9 mouse cellular contexts compared by ENCODE assay signal in genomic region chr9:44490086-44490967, GRCm38 (mm10). TPM values are rescaled to one million over a fixed set of nuclear protein-coding genes. Genes with fewer than 3 reads are reported as not detected.
DNase-seq lines count a peak whose midpoint lies in the region; ATAC-seq and TF ChIP-seq lines count a peak whose summit lies in the region.
"Had no signal": no experiment of that assay in that cellular context is flagged by ENCODE, and none has a peak within 500 bp of the region (broad histone marks: within the 10 kb centered on the region; RNA-seq: fewer than 3 reads in every experiment).

No protein-coding gene starts in this region.

- no peak for ATAC-seq in hindbrain, postnatal 0 days
- ATAC-seq in liver, embryonic 11.5 days (replicated peaks; ENCODE audit: low FRiP score), result no peak; the same call in 1 of the 2 replicates
- ATAC-seq in neural tube, embryonic 15.5 days (ENCODE audit: low FRiP score), result no peak

- H3K27ac ChIP-seq in forebrain, embryonic 10.5 days, result peak overlapping the region; percentile 86
- H3K27ac ChIP-seq in hindbrain, postnatal 0 days, result peak overlapping the region; percentile 85
- peak overlapping the region; percentile 90 for H3K27ac ChIP-seq in liver, embryonic 11.5 days (ENCODE audit: low read depth, low read length)
- H3K27ac ChIP-seq in neural tube, embryonic 15.5 days (replicated peaks), result peak overlapping the region; percentile 78

- peak overlapping the region; percentile 88 for H3K4me2 ChIP-seq in hindbrain, postnatal 0 days (ENCODE audit: low read depth, low read length)
- H3K4me2 ChIP-seq in liver, embryonic 11.5 days, result peak overlapping the region; percentile 84
- peak overlapping the region; percentile 98 for H3K4me2 ChIP-seq in neural tube, embryonic 15.5 days

- H3K4me3 ChIP-seq in E14TG2a.4 (replicated peaks; ENCODE audit: low read length), result peak overlapping the region; percentile 37
- H3K4me3 ChIP-seq in forebrain, embryonic 10.5 days, result peak overlapping the region; percentile 98
- H3K4me3 ChIP-seq in hindbrain, postnatal 0 days (ENCODE audit: low read length), result peak overlapping the region; percentile 1; the same call in 1 of the 2 replicates
- H3K4me3 ChIP-seq in liver, embryonic 11.5 days (ENCODE audit: low read depth, low read length), result peak overlapping the region; percentile 33; the same call in 1 of the 2 replicates
- H3K4me3 ChIP-seq in neural tube, embryonic 15.5 days (replicated peaks), result peak overlapping the region; percentile 7; the same call in 1 of the 2 replicates
- H3K4me3 ChIP-seq: megakaryocyte, embryonic 14.5 days had no signal

- no peak for TF ChIP-seq CTCF in E14TG2a.4 (conservative IDR thresholded peaks at IDR 0.05; ENCODE audit: low read length)
- TF ChIP-seq CTCF in hindbrain, postnatal 0 days (IDR thresholded peaks at IDR 0.05; ENCODE audit: low read depth), result no peak

- 5% methylated on average over 17 of the region's 17 CpGs for WGBS in forebrain, embryonic 10.5 days
- WGBS in hindbrain, postnatal 0 days, result 18% methylated on average over 17 of the region's 17 CpGs
- 27% methylated on average over 17 of the region's 17 CpGs for WGBS in liver, embryonic 11.5 days
- 32% methylated on average over 17 of the region's 17 CpGs for WGBS in neural tube, embryonic 15.5 days

- peak; percentile 61 for DNase-seq in NIH3T3 (ENCODE audit: low read depth)
- DNase-seq in forebrain, embryonic 10.5 days (ENCODE audit: extremely low spot score, low spot score), result no peak
- DNase-seq in hindbrain, postnatal 0 days (ENCODE audit: low spot score), result peak; percentile 47
- DNase-seq in liver, embryonic 11.5 days (ENCODE audit: low spot score), result no peak
- no peak for DNase-seq in thymus, postnatal 25 days
- DNase-seq in thymus, postnatal 10 days (ENCODE audit: low spot score in 2 of 2), result no peak

- peaks cover 99% of the 10 kb centered on the region for H3K4me1 ChIP-seq in E14TG2a.4 (replicated peaks; ENCODE audit: low read depth, low read length)
- peaks cover 100% of the 10 kb centered on the region for H3K4me1 ChIP-seq in forebrain, embryonic 10.5 days
- H3K4me1 ChIP-seq in hindbrain, postnatal 0 days (ENCODE audit: insufficient read depth, low read length), result peaks cover 70% of the 10 kb centered on the region
- H3K4me1 ChIP-seq in liver, embryonic 11.5 days (replicated peaks; ENCODE audit: control insufficient read depth, insufficient read depth, low read length), result peaks cover 85% of the 10 kb centered on the region
- peaks cover 94% of the 10 kb centered on the region for H3K4me1 ChIP-seq in neural tube, embryonic 15.5 days

- H3K36me3 ChIP-seq in E14TG2a.4 (ENCODE audit: insufficient read depth, low read length), result no peaks in the 10 kb centered on the region
- H3K36me3 ChIP-seq in forebrain, embryonic 10.5 days (replicated peaks), result peaks cover 13% of the 10 kb centered on the region
- no peaks in the 10 kb centered on the region for H3K36me3 ChIP-seq in hindbrain, postnatal 0 days (ENCODE audit: insufficient read depth, low read length)
- H3K36me3 ChIP-seq in liver, embryonic 11.5 days (ENCODE audit: control insufficient read depth, insufficient read depth, low read length), result no peaks in the 10 kb centered on the region
- H3K36me3 ChIP-seq in neural tube, embryonic 15.5 days, result no peaks in the 10 kb centered on the region

- no peaks in the 10 kb centered on the region for H3K9me3 ChIP-seq in E14TG2a.4 (ENCODE audit: low read length)
- H3K9me3 ChIP-seq in forebrain, embryonic 10.5 days, result no peaks in the 10 kb centered on the region
- no peaks in the 10 kb centered on the region for H3K9me3 ChIP-seq in hindbrain, postnatal 0 days (ENCODE audit: low read length)
- H3K9me3 ChIP-seq in liver, embryonic 11.5 days (ENCODE audit: control insufficient read depth, low read length), result no peaks in the 10 kb centered on the region
- no peaks in the 10 kb centered on the region for H3K9me3 ChIP-seq in neural tube, embryonic 15.5 days (replicated peaks)
- H3K9me3 ChIP-seq: megakaryocyte, embryonic 14.5 days had no signal

- H3K9ac ChIP-seq in hindbrain, postnatal 0 days (replicated peaks; ENCODE audit: low read length), result peak overlapping the region; percentile 21; the same call in 1 of the 2 replicates
- H3K9ac ChIP-seq in liver, embryonic 11.5 days (ENCODE audit: low read depth, low read length), result peak overlapping the region; percentile 38; the same call in 1 of the 2 replicates
- H3K9ac ChIP-seq in neural tube, embryonic 15.5 days (replicated peaks), result 0 out of 2 replicates have a peak overlapping the region, but pooled peaks have one; percentile 24

- peaks cover 29% of the 10 kb centered on the region for H3K27me3 ChIP-seq in E14TG2a.4 (ENCODE audit: insufficient read depth, low read length)
- H3K27me3 ChIP-seq in forebrain, embryonic 10.5 days (ENCODE audit: poor library complexity, severe bottlenecking), result no peaks in the 10 kb centered on the region
- no peaks in the 10 kb centered on the region for H3K27me3 ChIP-seq in hindbrain, postnatal 0 days (ENCODE audit: insufficient read depth, low read length)
- no peaks in the 10 kb centered on the region for H3K27me3 ChIP-seq in liver, embryonic 11.5 days (replicated peaks; ENCODE audit: control insufficient read depth, insufficient read depth, low read length)
- no peaks in the 10 kb centered on the region for H3K27me3 ChIP-seq in neural tube, embryonic 15.5 days (replicated peaks)

RNA-seq across cellular contexts. Expression of gene Bcl9l, which starts 7.7 kb away (rescaled TPM):
- 3.9 and 5.0 TPM in 2 replicates for polyA plus RNA-seq in forebrain, embryonic 10.5 days (2016; fragmentation: Nextera tagmentation; extraction: Ambion mirVana)
- 32.7 and 44.5 TPM in 2 replicates for total RNA-seq in hindbrain, postnatal 0 days (2014; rRNA removed)
- 7.8 and 8.4 TPM in 2 replicates for polyA plus RNA-seq in hindbrain, postnatal 0 days (2015; fragmentation: Nextera tagmentation; extraction: Ambion mirVana)
- 4.1 and 5.0 TPM in 2 replicates for polyA plus RNA-seq in liver, embryonic 11.5 days (2014; fragmentation: Nextera tagmentation; extraction: Ambion mirVana)
- polyA plus RNA-seq in neural tube, embryonic 15.5 days (2015; fragmentation: Nextera tagmentation; extraction: Ambion mirVana), result 9.7 and 11.5 TPM in 2 replicates

RNA-seq across cellular contexts. Expression of gene Upk2, which starts 35.6 kb away (rescaled TPM):
- polyA plus RNA-seq in forebrain, embryonic 10.5 days (2016; fragmentation: Nextera tagmentation; extraction: Ambion mirVana), result not detected in 2 replicates
- not detected in 2 replicates for total RNA-seq in hindbrain, postnatal 0 days (2014; rRNA removed)
- not detected in 2 replicates for polyA plus RNA-seq in hindbrain, postnatal 0 days (2015; fragmentation: Nextera tagmentation; extraction: Ambion mirVana)
- polyA plus RNA-seq in liver, embryonic 11.5 days (2014; fragmentation: Nextera tagmentation; extraction: Ambion mirVana), result not detected in 2 replicates
- 0.73 TPM in 1 of 2 replicates, not detected in the other for polyA plus RNA-seq in neural tube, embryonic 15.5 days (2015; fragmentation: Nextera tagmentation; extraction: Ambion mirVana)

RNA-seq across cellular contexts. Expression of gene Foxr1, which starts 49.4 kb away (rescaled TPM):
- polyA plus RNA-seq in forebrain, embryonic 10.5 days (2016; fragmentation: Nextera tagmentation; extraction: Ambion mirVana), result not detected in 2 replicates
- not detected in 2 replicates for total RNA-seq in hindbrain, postnatal 0 days (2014; rRNA removed)
- polyA plus RNA-seq in hindbrain, postnatal 0 days (2015; fragmentation: Nextera tagmentation; extraction: Ambion mirVana), result not detected in 2 replicates
- not detected in 2 replicates for polyA plus RNA-seq in liver, embryonic 11.5 days (2014; fragmentation: Nextera tagmentation; extraction: Ambion mirVana)
- 0.09 TPM in 1 of 2 replicates, not detected in the other for polyA plus RNA-seq in neural tube, embryonic 15.5 days (2015; fragmentation: Nextera tagmentation; extraction: Ambion mirVana)

Comparison
In these comparisons a context has a peak if more than half of its experiments do, and no peak if none do; other contexts are left out.
1. H3K4me3 ChIP-seq: peak in every context shown above with its lines; median percentile 98 in forebrain, embryonic 10.5 days; 37 in E14TG2a.4; 33 in liver, embryonic 11.5 days; 7 in neural tube, embryonic 15.5 days; 1 in hindbrain, postnatal 0 days.
2. DNase-seq: peak in NIH3T3 (single experiment) and hindbrain, postnatal 0 days (single experiment); none in forebrain, embryonic 10.5 days (single experiment), liver, embryonic 11.5 days (single experiment), thymus, postnatal 25 days (single experiment) and thymus, postnatal 10 days (0 of 2).
3. Peak in every context shown above with its lines, with median percentiles within 50 percentile points of each other: H3K27ac ChIP-seq, H3K4me2 ChIP-seq and H3K9ac ChIP-seq.